Mouse (Mus musculus) cerebellum, postnatal 25 days (tissue): ENCODE measurements around the gene Cd160.

ENCODE experiments used
- DNase-seq, 2 experiments: peaks; one replicate each; pipeline ENCODE4 v3.0.0; 2021; ENCODE audit warnings: mixed read lengths in 2 of 2

Gene Cd160

GRCm38 (mm10) chr3:96828308-96828864, 765 bp downstream of the Cd160 start:
- no peak for DNase-seq

- DNase-seq, result no peak
These were observed 3.9 kb downstream of the Cd160 start for GRCm38 (mm10) chr3:96825261-96825660.

- DNase-seq, result no peak
These were observed 4.5 kb downstream of the Cd160 start for GRCm38 (mm10) chr3:96824614-96825013.

- no peak for DNase-seq
These were observed 5.5 kb downstream of the Cd160 start for GRCm38 (mm10) chr3:96823701-96824100.

GRCm38 (mm10) chr3:96821581-96821980, 7.6 kb downstream of the Cd160 start:
- DNase-seq, result no peak

GRCm38 (mm10) chr3:96820116-96820915, 8.8 kb downstream of the Cd160 start:
- DNase-seq, result no peak

GRCm38 (mm10) chr3:96814342-96814741, 14.8 kb downstream of the Cd160 start:
- DNase-seq, result no peak

- no peak for DNase-seq
These were observed 15.4 kb downstream of the Cd160 start for GRCm38 (mm10) chr3:96813591-96814244.

- DNase-seq, result peak; percentile 17 to 43
These were observed 16.0 kb downstream of the Cd160 start for GRCm38 (mm10) chr3:96813106-96813505.

GRCm38 (mm10) chr3:96812395-96813091, 16.6 kb downstream of the Cd160 start:
- DNase-seq, result peak; percentile 78 to 90

GRCm38 (mm10) chr3:96811232-96811631, 17.9 kb downstream of the Cd160 start:
- no peak for DNase-seq

- DNase-seq, result peak in 1 of 2 experiments; percentile 22
These were observed 20.5 kb downstream of the Cd160 start for GRCm38 (mm10) chr3:96808651-96809050.

GRCm38 (mm10) chr3:96808136-96808535, 21.0 kb downstream of the Cd160 start:
- DNase-seq, result no peak

- no peak for DNase-seq
These were observed 26.9 kb downstream of the Cd160 start for GRCm38 (mm10) chr3:96802214-96802613.

- DNase-seq, result no peak
These were observed 28.9 kb downstream of the Cd160 start for GRCm38 (mm10) chr3:96800254-96800653.

- no peak for DNase-seq
These were observed 40.6 kb downstream of the Cd160 start for GRCm38 (mm10) chr3:96788506-96788905.

- no peak for DNase-seq
These were observed 41.4 kb downstream of the Cd160 start for GRCm38 (mm10) chr3:96787784-96788183.

- no peak for DNase-seq
These were observed 46.9 kb downstream of the Cd160 start for GRCm38 (mm10) chr3:96782236-96782635.

- DNase-seq, result no peak
These were observed 52.0 kb downstream of the Cd160 start for GRCm38 (mm10) chr3:96777120-96777519.

- DNase-seq, result no peak
These were observed 56.2 kb downstream of the Cd160 start for GRCm38 (mm10) chr3:96772949-96773348.

- DNase-seq, result no peak
These were observed 59.2 kb downstream of the Cd160 start for GRCm38 (mm10) chr3:96769971-96770370.

GRCm38 (mm10) chr3:96764528-96764927, 64.6 kb downstream of the Cd160 start:
- no peak for DNase-seq

- no peak for DNase-seq
These were observed 69.5 kb downstream of the Cd160 start for GRCm38 (mm10) chr3:96759695-96760094.
